Mouse (Mus musculus) heart, postnatal 0 days (tissue): Measurements from ENCODE around the gene Fut9. TPM values are rescaled to one million over a fixed set of nuclear protein-coding genes. Genes with fewer than 3 reads are reported as not detected.

Source experiments
- ATAC-seq: fragments of 200-750 bp; cut with Nextera tagmentation; 2 replicates; pipeline ENCODE4 v1.8.0; 2017; ENCODE audit warnings: low read depth, moderate number of reproducible peaks, moderate library complexity; ENCODE audit not compliant: insufficient read depth
- DNase-seq: peaks from one replicate; pipeline ENCODE4 v3.0.0-alpha.2; 2016; ENCODE audit warnings: low spot score
- H3K27ac ChIP-seq: fragments of 300-500 bp; sonication (generic); 2 replicates; pipeline ENCODE4 v1.5.1; 2014; ENCODE audit warnings: low read depth, mild to moderate bottlenecking
- H3K27me3 ChIP-seq: fragments of 300-500 bp; sonication (generic); 2 replicates; pipeline ENCODE4 v1.6.1; 2014; ENCODE audit warnings: low read length, mixed read lengths; ENCODE audit not compliant: control insufficient read depth, insufficient read depth
- H3K36me3 ChIP-seq: fragments of 300-500 bp; sonication (generic); replicated peaks from 2 replicates; pipeline ENCODE4 v1.6.1; 2014; ENCODE audit warnings: low read length, mixed read lengths; ENCODE audit not compliant: control insufficient read depth, insufficient read depth
- H3K4me1 ChIP-seq: fragments of 300-500 bp; sonication (generic); 2 replicates; pipeline ENCODE4 v1.6.1; 2014; ENCODE audit warnings: antibody characterized with exemption; ENCODE audit not compliant: control insufficient read depth, insufficient read depth
- H3K4me2 ChIP-seq: fragments of 300-500 bp; sonication (generic); 2 replicates; pipeline ENCODE4 v1.6.1; 2014; ENCODE audit warnings: low read depth, mild to moderate bottlenecking, low read length, moderate library complexity
- H3K4me3 ChIP-seq: fragments of 300-500 bp; sonication (generic); 2 replicates; pipeline ENCODE4 v1.5.1; 2014; ENCODE audit warnings: low read depth, low read length
- H3K9ac ChIP-seq: fragments of 300-500 bp; sonication (generic); replicated peaks from 2 replicates; pipeline ENCODE4 v1.6.1; 2014; ENCODE audit warnings: low read depth, low read length, mixed read lengths
- H3K9me3 ChIP-seq: fragments of 300-500 bp; sonication (generic); replicated peaks from 2 replicates; pipeline ENCODE4 v1.6.1; 2016; ENCODE audit warnings: low read length; ENCODE audit not compliant: control insufficient read depth
- CTCF ChIP-seq: IDR thresholded peaks from 2 replicates; pipeline ENCODE4 v1.5.1; 2016; ENCODE audit warnings: antibody characterized with exemption, control low read depth, low read depth
- EP300 ChIP-seq: IDR thresholded peaks from 2 replicates; pipeline ENCODE4 v1.6.1; 2016; ENCODE audit warnings: antibody characterized with exemption, low read depth
- WGBS: fragments of 180-500 bp; shearing (Covaris S2); extraction: QIAGEN DNeasy Blood & Tissue Kit; methylation state at CpG from one replicate; pipeline ENCODE4 v1.1.7; 2014; 5-methylcytosine and 5-hydroxymethylcytosine counted together
- polyA plus RNA-seq: library from polyadenylated mRNA; unstranded; fragments of >200 nt; fragmentation: Nextera tagmentation; extraction: Ambion mirVana; gene quantifications from 2 replicates; pipeline ENCODE4 v1.2.1, GENCODE M21; 2015
- total RNA-seq: library from RNA; depleted of rRNA; stranded (reverse); fragments of >200 nt; gene quantifications from 2 replicates; pipeline ENCODE4 v1.2.3, GENCODE M21; 2014; ENCODE audit warnings: low replicate concordance

Gene Fut9
- total and polyA plus RNA-seq, 2 experiments from 2014 or later: 0.65 TPM; not detected in 1

DNA sequence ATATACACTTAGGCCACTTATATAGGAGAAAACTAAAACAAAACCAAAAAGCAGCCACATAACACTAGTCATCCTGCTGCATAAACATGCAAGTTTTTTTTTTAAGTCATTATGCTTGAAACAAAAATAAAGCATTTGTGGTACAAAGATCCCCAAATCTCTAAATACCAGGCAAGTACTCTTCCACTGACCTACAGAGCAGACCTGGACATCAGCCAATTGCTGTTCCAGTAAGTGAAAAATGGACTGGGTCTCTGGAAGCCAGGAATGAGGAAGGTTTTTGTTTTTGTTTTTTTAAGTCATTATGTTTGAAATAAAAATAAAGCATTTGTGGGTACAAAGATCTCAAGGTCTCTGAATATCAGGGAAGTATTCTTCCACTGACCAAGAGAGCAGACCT is 37.0 kb downstream of the Fut9 start:
- TF ChIP-seq EP300 (no peak), CTCF (no peak)
- Histone ChIP-seq H3K4me3 (no peak overlapping the region), H3K36me3 (no peaks in the 10 kb centered on the region), H3K4me2 (no peak overlapping the region), H3K4me1 (no peaks in the 10 kb centered on the region), H3K27ac (no peak overlapping the region), H3K27me3 (no peaks in the 10 kb centered on the region), H3K9me3 (no peaks in the 10 kb centered on the region), H3K9ac (no peak overlapping the region)
- ATAC-seq (no peak), DNase-seq (no peak)

DNA sequence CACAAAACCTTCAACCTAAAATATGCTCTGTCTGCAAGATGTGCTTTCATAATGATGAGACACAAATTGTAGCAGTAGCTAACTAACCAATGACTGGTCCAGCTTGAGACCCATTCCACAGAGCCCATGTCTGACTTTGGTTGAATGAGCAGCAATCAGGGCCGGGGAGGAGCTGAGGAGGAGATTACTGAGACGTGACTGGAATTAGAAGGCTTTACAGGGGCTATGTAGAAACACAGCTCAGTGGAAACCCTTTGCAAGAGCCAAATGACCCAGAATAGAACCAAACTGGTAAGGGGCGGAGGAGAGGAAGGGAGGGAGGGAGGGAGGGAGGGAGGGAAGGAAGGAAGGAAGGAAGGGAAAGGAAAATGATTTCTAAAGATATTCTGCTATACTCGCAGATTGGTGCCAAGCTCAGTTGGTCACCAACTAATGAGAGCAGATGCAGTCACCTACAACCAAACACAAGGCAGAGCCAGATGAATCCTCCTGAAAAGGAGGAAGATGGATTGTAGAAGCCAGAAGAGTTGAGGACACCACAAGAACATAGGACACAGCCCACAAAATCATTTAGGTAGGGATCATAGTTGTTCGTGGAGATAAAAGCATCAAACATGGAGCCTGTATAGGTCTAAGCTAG is 42.0 kb downstream of the Fut9 start:
- no peak overlapping the region for H3K27ac ChIP-seq
- H3K9ac ChIP-seq: no peak overlapping the region
- no peaks in the 10 kb centered on the region for H3K27me3 ChIP-seq
- WGBS: 72% methylated on average over 4 of the region's 5 CpGs
- DNase-seq: no peak
- no peak overlapping the region for H3K4me3 ChIP-seq
- no peaks in the 10 kb centered on the region for H3K4me1 ChIP-seq
- no peak for ATAC-seq
- no peak for TF ChIP-seq EP300
- no peak for TF ChIP-seq CTCF
- no peak overlapping the region for H3K4me2 ChIP-seq
- H3K9me3 ChIP-seq: no peaks in the 10 kb centered on the region
- H3K36me3 ChIP-seq: no peaks in the 10 kb centered on the region

DNA sequence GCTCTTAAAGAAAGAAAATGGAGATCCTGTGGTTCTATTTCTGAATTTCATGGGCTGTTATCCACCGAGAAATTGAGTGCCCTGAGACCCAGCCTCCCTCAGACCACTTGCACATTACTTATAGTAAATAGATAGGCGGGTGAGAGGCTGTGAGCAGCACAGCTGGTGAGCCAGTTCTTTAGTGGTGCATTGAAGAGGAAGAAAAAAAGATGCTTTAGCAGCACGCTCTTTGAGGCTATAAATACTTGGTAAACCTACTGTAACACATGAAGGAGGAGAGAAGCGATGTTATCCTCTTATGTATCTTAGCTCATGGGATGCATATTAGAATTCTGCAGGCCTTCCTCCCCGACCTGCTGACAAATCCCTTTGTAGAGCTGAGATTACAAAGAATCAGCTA is 58.5 kb downstream of the Fut9 start:
- Histone ChIP-seq H3K4me2 (no peak overlapping the region), H3K27ac (no peak overlapping the region), H3K27me3 (no peaks in the 10 kb centered on the region), H3K9me3 (no peaks in the 10 kb centered on the region), H3K4me3 (no peak overlapping the region), H3K36me3 (no peaks in the 10 kb centered on the region), H3K9ac (no peak overlapping the region), H3K4me1 (no peaks in the 10 kb centered on the region)
- TF ChIP-seq EP300 (no peak), CTCF (no peak)
- ATAC-seq (no peak), DNase-seq (no peak)
- WGBS: 62% methylated on average over 5 of the region's 5 CpGs

DNA sequence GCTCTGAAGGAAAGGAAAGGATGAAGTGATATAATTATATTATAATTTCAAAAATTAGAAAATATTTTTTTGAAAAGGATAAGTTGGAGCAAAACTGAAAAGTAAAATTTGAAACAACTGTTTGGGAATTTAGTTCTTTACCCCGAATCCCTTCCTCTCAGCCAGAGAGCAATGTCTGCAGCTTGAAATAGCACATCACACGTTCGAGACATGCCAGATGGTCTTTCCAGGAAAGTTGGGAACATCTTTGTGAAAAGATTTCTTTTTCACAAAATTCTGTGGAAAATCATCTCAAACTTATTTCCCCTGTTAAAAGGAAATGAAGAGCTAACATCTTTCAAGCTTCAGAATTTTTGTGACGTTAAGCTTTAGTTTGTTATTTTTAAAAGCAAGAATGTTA is 61.3 kb downstream of the Fut9 start:
- DNase-seq (no peak), ATAC-seq (no peak)
- no peaks in the 10 kb centered on the region for H3K27me3 ChIP-seq
- WGBS: 67% methylated on average over 4 of the region's 4 CpGs
- H3K4me3 ChIP-seq: no peak overlapping the region
- H3K27ac ChIP-seq: no peak overlapping the region
- no peaks in the 10 kb centered on the region for H3K4me1 ChIP-seq
- TF ChIP-seq CTCF: no peak
- H3K9ac ChIP-seq: no peak overlapping the region
- no peaks in the 10 kb centered on the region for H3K9me3 ChIP-seq
- no peaks in the 10 kb centered on the region for H3K36me3 ChIP-seq
- no peak overlapping the region for H3K4me2 ChIP-seq

DNA sequence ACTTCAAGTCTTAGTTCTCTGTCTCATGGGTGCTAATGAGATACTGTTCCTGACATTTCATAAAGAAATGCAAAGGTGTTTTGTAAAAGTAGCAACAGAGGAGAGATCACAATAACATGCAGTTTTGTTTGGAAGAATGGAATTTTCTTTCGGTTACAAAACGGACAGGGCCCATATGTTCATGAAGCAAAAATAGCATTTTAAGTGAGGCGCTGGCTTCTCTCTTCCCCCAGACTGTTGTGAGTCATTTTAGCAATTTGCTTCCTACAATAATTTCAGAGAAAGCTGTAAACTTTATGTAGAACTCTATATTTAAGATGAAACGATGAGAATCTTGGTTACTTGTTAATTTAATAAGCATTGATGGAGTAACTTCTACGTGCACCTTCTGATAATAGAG is 78.5 kb downstream of the Fut9 start:
- Histone ChIP-seq H3K9ac (no peak overlapping the region), H3K9me3 (no peaks in the 10 kb centered on the region), H3K4me1 (no peaks in the 10 kb centered on the region), H3K4me2 (no peak overlapping the region), H3K4me3 (no peak overlapping the region), H3K27ac (no peak overlapping the region), H3K27me3 (no peaks in the 10 kb centered on the region), H3K36me3 (no peaks in the 10 kb centered on the region)
- TF ChIP-seq EP300: no peak
- TF ChIP-seq CTCF: no peak
- ATAC-seq (no peak), DNase-seq (no peak)
- 70% methylated on average over 5 of the region's 5 CpGs for WGBS

DNA sequence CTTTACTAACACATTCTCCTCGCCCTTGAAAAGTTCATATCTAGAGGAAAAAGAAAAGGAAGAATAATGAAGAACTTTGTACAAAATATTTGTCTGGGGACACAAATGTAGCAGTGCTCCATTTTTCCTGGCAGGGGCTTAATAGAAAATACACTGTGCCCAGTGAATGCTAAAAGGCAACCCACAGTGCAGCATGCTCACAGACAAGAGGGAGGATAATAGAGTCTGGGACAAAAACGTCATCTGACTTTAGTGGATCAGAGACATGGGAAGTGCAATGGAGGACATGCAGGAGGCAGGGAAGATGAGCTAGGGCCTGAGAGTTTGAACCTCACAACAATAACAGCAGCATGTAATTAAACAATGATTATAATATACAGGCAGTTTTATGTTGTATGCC is 86.1 kb downstream of the Fut9 start:
- TF ChIP-seq EP300 (no peak), CTCF (no peak)
- Histone ChIP-seq H3K36me3 (no peaks in the 10 kb centered on the region), H3K9me3 (no peaks in the 10 kb centered on the region), H3K4me1 (no peaks in the 10 kb centered on the region), H3K9ac (no peak overlapping the region), H3K4me3 (no peak overlapping the region), H3K27me3 (no peaks in the 10 kb centered on the region), H3K4me2 (no peak overlapping the region), H3K27ac (no peak overlapping the region)
- WGBS: 64% methylated on average over 2 of the region's 2 CpGs
- no peak for DNase-seq
- ATAC-seq: no peak
